Mouse (Mus musculus) cerebellum, adult 11-12 months (tissue): ENCODE data around the gene Zfp385a.
"Not testable (repeated sequence)": the region's sequence is repeated elsewhere in the genome, so short reads cannot be mapped to it uniquely, and the experiment has no call there.

ENCODE experiments used
- DNase-seq: peaks from one replicate; pipeline ENCODE4 v3.0.0; 2022

Gene Zfp385a

DNA sequence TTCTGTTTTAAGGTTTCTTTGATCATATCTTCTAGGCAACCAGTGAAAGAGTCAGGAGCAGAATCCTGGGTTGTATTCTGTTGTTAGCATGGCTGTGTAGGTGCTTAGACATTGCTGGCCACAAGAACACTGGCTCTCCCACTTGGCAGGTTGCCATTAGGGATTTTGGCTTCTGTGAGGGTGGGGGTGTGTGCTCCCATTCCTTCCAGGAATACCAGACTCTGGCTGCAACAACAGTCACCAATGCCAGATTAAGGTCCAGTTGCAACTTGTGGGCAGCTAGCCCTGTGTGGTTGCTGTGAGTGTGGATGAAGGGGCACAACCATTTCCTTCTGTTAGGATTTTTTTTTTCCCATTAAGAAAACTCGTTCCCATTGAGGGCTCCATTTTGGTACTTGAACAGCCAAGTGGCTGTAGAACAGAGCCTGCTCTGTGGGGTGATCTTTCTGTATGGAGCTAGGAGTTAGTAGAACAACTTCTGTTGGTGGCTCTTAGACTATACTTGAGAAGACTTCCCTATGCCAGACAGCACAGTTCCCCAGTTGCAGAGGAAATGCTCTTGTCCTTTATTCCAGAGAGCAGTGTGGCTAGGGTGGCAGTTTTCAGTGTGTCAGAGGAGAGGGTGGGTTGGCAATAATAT is 54.0 kb downstream of the Zfp385a start:
- DNase-seq = no peak

DNA sequence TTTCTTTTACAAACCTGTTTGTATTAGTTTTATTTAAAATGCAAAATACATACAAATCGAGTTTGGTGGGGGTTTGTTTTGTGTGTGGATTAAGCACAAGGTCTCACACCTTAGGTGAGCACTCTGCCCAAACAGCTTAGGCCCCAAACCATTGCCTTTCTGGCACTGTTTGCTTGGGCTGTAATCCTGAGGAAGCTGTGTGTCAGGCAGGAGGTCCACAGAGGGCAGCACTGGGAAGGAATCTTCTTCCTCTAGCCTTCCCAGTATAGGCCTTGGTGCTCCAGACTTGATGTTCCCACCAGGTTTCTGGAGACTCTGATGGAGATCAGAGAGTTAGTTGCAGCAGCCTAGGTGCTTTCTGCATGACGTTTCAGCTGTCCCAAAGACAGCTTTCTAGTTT is 55.2 kb downstream of the Zfp385a start:
- DNase-seq = no peak

DNA sequence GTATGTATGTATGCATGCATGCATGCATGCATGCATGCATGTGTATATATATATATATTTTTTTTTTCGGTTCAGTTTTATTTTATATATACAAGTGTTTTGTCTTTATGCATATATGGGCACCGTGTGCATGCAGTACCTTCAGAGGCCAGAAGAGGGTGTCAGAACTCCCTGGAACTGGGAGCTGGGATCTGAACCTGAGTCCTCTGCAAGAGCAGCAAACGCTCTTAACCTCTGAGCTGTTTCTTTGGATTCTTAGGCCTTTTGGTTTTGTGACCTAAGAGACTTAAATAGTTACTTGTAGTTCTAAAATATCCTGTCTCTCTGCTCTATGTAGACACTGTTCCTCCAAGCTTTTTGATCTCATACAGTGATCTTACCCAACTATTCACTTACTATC is 55.8 kb downstream of the Zfp385a start:
- no peak for DNase-seq

DNA sequence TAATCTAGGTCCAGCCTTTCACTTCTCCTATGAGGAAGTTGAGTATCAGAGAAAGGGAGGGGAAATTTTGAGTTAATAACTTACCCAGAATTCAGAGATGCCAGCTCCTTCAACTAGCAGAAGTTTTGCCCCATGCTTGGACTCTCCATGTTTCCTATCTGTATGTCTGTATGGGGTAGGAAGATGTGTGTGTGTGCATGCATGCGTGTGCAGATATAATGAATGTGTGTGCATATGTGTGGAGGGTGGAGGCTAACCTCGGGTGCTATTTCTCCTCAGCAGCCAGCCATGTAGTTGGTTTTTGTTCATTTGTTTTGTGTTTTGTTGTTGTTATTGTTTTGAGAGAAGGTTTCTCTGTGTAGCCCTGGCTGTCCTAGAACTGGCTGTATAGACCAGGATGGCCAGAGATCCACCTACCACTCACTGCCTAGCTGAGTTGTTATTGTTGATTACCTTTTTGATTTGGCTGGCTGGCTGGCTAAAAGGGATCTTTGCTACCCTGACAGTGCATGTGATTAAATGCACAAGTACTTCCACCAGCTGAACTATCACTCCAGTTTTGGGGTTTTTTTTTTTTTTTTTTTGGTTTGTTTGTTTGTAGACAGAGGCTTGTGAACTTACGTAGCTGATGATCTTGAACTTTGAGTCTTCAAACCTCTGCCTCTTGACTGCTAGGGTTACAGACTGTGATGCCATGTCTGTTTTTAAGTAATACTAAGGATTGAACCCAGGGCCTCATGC is 58.3 kb downstream of the Zfp385a start:
- DNase-seq = no peak

DNA sequence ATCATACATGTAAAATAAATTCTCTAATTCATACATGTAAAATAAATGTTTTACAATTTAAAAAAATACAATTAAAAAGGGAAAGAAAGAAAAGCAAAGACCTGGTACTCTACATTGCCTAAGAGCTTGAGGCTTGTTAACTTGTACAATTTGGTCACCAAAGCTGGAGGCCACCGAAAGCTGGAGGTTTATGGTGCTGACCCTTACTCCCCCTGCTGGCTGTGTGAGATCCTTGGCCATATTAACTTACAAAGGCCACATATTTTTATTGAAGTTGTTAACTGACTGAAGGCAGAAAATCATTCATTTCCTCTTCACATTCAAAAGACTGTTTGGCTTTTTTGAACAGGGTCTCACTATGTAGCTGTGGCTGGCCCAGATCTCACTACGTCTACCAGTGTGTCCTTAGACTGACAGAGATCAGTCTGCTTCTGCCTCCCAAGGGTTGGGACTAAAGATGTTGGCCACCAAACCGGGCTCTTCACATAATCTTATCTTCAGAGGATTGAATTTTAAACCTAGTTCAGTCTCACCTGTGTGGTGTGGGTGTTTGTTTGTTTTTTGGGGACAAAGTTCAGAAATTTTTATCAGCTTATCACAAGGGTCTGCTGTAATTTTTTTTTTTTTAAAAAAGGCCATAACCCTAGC is 59.0 kb downstream of the Zfp385a start:
- no peak for DNase-seq

DNA sequence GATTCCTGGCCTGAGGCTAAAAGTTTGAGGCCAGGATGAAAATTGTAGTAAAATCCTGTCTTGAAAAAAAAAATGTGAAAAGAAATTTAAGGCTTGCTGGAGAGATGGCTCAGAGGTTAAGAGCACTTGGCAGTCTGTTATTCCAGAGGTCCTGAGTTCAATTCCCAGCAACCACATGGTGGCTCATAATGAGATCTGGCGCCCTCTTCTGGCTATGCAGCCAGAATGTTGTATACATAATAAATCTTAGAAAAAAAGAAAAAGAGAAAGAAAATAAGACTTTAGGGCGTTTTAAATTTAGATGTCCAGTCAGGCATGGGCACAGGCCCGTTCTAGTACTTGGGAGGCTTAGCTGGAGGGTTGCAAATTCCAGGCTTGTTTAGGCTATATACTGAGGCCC is 60.1 kb downstream of the Zfp385a start:
- no peak for DNase-seq

DNA sequence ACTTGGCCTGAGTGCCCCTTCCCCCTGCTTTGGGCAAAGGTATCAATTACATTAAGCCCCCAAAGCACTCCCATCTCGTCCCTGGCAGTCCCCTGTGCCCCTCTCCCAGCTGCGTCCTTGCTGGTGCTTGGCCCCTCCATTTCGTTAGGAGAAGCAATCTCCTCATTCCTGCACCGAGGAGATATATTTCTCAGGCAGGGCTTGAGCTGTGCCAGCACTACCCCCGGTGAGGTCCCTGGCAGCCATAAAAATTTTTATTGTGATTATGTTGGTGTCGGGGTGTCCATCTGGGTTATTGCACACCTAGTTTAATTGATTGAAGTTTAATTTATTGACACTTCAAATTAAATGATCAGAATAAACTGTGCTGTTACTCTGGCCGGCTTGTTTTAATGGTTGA is 61.9 kb downstream of the Zfp385a start:
- DNase-seq = no peak

DNA sequence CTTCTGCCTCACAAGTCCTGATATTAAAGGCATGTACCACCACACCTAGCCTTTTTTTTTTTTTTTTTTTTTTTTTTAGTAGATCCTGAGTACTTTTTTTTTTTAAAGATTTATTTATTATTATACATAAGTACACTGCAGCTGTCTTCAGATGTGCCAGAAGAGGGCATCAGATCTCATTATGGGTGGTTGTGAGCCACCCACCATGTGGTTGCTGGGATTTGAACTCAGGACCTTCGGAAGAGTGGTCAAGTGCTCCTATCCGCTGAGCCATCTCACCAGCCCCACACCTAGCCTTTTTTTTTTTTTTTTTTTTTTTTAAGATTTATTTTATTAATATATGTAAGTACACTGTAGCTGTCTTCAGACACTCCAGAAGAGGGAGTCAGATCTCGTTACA is 64.0 kb downstream of the Zfp385a start:
- DNase-seq = not testable (repeated sequence)

DNA sequence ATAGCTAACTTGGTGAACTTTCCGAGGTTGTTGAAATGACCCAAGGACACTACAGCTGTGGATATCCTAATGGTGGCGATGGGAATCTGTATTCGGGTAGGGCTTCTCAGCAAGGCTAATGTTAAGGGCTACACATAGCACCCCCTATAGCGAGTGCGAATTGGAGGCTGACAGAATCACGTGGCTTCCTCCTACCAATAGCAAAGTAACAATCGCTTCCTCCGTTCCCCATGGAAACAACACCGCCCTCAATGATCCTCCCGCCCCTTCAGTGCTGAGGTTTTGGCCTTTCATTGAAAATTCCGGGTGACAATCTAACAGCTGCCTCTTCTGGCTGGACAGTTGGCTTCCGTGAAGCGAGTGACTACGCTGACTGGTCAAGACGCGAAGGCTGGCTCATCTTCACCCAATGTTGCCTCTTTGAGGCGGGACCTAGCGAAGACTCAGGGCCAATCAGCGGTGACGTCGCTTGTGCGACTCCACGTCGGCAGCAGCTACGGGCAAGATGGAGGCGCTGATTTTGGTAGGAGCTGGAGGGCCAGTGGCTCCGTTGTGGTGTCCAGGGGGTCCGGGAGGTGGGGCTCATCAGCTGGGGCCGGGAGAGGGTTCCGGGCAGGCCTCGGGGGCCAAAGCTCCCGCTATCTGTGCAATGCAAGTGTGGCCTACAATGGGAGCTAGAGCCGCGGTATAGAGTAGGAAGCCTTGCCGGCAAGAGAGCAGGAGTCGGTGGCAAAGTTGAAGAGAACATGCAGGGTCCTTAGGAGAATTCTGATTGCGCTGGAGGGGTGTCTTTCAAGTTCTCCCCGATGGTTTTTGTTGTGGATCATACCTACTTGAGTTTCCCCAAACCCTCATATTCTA is 67.2 kb downstream of the Zfp385a start, which contains the start of gene Copz1:
Gene Copz1, plus strand, starts transcription at position 296 of the 861 bp plus-strand sequence.
- DNase-seq = peak; percentile 98

DNA sequence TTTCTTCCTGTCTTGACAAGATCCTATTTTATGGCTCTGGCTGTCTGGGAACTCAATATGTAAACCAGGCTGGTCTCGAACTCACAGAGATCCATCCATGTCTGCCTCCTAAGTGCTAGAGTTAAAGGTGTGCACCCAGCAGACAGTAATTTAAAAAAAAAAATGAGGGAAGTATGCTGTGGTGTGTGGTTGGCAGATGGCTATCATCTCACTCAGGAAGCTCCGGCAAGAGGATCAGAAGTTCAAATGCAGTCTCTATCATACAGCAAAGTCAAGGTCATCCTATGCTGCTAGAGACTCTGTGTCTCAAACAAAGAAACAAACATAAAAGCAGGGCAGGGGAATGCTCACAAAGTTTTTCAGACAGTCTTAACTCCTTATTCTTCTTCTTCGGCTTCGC is 71.0 kb downstream of the Zfp385a start:
- DNase-seq = no peak

DNA sequence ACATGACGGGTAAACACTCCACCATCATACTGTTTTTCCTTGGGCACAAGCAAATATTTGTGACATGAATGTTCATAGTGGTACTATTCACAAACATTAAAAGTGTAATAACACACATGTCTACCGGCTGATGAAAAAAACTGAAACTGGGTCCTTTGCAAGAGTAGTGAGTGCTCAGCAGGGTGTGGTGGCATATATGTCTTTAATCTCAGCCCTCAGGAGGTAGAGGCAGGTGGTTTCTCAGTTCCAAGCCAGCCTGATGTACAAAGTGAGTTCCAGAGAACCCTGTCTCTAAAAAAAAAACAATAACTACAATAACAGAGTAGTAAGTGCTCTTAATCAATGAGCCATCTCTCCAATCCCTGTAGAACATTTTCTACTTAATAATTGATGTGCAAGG is 75.1 kb downstream of the Zfp385a start:
- no peak for DNase-seq
